Mouse (Mus musculus): ENCODE measurements around the gene Sox10.

DNA sequence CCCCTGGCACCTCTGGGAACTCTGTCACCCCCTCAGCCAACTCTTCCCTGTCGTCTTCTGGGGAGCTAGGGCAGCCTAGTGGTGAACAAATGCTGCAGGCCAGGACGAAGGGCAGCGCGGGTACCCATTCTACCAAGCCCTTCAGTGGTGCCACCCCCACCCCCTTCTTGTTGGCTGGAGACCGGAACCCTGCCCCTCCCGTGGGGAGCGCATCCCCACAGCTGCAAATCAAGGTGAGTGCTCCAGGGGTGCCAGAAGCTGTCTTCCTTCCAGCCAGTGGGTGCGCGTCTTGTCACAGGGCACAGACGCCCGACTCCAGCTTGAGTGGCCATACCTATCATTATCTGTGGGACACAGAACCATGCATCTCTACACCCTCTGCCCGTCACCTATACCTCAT, 37.9 kb downstream of the Sox10 start:
- TF ChIP-seq ZNF384 (IDR thresholded peaks at IDR 0.05; ENCODE audit: low read depth, low read length) (no peak), ZC3H11A (IDR thresholded peaks at IDR 0.05; ENCODE audit: borderline replicate concordance, low read depth, low read length) (no peak), CHD2 (IDR thresholded peaks at IDR 0.05; ENCODE audit: low read depth, low read length) (no peak), MAFK (IDR thresholded peaks at IDR 0.05; ENCODE audit: insufficient read depth, low read depth, low read length) (no peak), HCFC1 (IDR thresholded peaks at IDR 0.05; ENCODE audit: borderline replicate concordance, insufficient read depth, low read length) (no peak)
